Mouse (Mus musculus) small intestine, adult 2 months (tissue): ENCODE results near the gene Ncf2.

Experiments
- CTCF ChIP-seq: fragments of 200-500 bp; IDR thresholded peaks from 2 replicates; pipeline ENCODE4 v1.5.1; 2012; ENCODE audit warnings: low read depth, mild to moderate bottlenecking, control low read depth, inconsistent platforms, low read length, moderate library complexity, mixed read lengths; ENCODE audit not compliant: insufficient replicate concordance, insufficient read length; ENCODE audit errors: extremely low read depth
- POLR2A ChIP-seq: fragments of 200-500 bp; IDR thresholded peaks from 2 replicates; pipeline ENCODE4 v1.6.1; 2012; ENCODE audit warnings: low read depth, mild to moderate bottlenecking, control low read depth, inconsistent platforms, low read length, moderate library complexity

DNA sequence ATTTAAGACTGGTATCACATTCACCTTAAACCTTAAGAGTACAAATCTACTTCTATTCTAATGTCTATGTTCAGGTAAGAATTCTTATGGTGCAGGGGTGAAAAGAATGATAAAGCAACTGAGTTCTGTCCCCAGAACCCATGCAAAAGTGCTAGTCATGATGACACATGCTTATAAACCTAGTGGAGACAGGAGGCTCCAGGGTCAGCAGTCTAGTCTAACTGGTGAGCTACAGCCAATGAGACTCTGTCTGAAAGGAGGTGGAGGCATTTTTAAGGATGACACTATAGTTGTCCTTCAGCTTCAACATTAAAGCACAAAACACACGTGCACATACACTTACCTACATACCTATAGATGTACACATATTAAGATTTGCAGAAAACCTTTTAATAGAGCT, 44.6 kb downstream of the Ncf2 start:
- TF ChIP-seq CTCF (no peak), POLR2A (no peak)
